Mouse (Mus musculus) lung, postnatal 10 days (tissue): ENCODE results near the gene Zfp52.

Experiments used
- DNase-seq: peaks from one replicate; pipeline ENCODE4 v3.0.0; 2021

Gene Zfp52

GRCm38 (mm10) chr17:21535096-21536001 is at the start of gene Zfp52:
TSS of gene Zfp52 (plus strand) at chr17:21535539.
- DNase-seq, result peak; percentile 81

- peak; percentile 96 for DNase-seq
Measured at GRCm38 (mm10) chr17:21488760-21489499, 46.4 kb upstream of the Zfp52 start, which contains the start of gene Zfp53. TSS of gene Zfp53 (plus strand) at chr17:21488998.

- no peak for DNase-seq
Measured at GRCm38 (mm10) chr17:21489500-21490001, 45.8 kb upstream of the Zfp52 start.

GRCm38 (mm10) chr17:21501365-21501764 is 34.0 kb upstream of the Zfp52 start:
- no peak for DNase-seq

DNA sequence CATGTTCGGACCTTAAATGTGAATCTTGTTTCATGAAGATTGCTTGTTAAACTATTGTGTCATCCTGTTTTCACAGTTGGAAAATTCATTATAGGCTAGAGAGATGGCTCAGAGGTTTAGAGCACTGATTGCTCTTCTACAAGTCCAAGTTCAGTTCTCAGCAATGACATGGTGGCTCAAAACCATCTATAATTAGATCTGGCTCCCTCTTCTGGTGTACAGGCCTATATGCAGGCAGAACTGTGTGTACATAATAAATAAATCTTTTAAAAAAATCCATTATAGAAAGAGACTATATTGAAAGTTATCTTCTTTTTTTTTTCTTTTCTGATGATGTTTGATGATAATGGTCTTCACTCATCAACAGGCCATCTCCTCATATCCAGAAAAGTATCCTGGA is 30.8 kb upstream of the Zfp52 start:
- no peak for DNase-seq

GRCm38 (mm10) chr17:21506258-21506657 is 29.1 kb upstream of the Zfp52 start:
- DNase-seq, result no peak

- DNase-seq, result no peak
Measured at GRCm38 (mm10) chr17:21509756-21510155, 25.6 kb upstream of the Zfp52 start.

DNA sequence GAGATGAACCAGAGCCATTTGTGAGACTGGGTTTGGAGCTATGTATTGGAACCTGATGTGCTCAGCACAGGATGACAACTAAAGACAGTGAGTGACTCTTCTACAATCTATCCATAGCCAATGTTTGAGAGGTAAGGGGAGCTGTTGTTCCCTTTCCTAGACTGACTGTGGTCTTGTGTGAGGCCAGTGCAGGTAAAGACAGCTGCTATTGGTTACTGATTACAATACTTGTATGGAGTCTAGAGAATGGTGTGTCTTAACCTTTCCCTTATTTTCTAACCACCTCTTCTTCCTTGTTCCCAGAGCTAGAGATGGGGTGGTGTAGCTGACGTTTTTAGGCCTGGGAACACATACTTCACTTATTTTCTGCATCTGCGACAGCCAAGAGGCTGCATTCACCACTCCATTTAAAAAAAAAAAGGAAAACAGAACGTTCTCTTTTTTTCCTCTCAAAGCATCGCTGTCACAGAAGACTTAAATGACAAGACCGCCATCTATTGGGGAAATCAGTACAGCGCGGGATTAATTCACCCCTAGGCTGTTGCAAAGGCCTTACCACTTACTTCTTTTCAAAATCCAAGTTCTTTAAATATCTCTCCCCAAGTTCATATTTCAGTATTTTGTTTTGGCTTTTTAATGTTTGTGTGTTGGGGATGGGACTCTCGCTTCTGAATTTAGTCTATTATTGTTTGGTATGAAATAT is 19.8 kb upstream of the Zfp52 start:
- DNase-seq, result peak; percentile 89

DNA sequence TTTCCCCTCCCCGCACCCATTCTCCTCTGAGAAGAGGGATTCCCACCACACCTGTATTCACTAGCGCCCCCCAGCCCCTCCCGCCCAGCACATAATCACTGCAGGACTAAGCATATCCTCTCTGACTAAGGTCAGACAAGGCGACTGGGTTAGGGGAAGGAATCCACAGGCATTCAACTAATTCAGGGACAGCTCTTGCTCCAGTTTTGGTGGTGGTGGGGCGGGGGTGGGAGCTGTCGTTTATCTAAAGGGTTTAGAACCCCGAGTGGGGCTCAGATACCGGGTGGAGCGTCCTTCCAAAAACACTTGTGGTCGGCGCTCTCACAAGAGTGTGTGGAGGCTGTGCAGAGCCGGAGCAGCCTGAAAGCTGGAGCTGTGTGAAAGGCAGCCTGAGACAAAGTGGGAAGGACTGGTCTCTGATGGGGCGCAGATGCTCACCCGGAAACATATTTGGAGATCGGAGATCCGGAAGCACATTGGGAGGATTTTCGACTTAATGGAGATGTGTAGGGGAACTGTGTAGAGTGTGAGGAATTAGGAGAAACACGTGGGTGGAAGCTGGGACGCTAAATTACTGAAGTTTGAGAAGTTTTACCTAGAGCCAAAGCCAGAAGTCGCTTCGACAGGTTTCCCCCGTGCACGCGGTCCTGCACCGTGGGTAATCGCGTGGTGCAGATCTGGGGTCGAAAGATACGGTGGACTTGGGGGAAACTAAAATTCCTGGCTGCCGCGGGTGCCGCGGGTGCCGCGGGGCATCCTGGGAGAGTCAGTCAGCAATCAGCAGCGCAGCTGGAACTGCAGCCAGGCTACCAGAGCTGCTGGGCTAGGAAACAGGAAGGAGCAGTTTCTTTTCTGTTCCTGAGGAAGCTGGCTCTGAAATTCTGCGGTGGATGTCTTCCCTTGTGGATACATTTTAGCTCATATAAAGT is 18.9 kb upstream of the Zfp52 start:
- peak; percentile 81 for DNase-seq

GRCm38 (mm10) chr17:21517130-21517671 is 18.1 kb upstream of the Zfp52 start:
- no peak for DNase-seq

- DNase-seq, result no peak
Measured at GRCm38 (mm10) chr17:21526270-21526669, 9.1 kb upstream of the Zfp52 start.

DNA sequence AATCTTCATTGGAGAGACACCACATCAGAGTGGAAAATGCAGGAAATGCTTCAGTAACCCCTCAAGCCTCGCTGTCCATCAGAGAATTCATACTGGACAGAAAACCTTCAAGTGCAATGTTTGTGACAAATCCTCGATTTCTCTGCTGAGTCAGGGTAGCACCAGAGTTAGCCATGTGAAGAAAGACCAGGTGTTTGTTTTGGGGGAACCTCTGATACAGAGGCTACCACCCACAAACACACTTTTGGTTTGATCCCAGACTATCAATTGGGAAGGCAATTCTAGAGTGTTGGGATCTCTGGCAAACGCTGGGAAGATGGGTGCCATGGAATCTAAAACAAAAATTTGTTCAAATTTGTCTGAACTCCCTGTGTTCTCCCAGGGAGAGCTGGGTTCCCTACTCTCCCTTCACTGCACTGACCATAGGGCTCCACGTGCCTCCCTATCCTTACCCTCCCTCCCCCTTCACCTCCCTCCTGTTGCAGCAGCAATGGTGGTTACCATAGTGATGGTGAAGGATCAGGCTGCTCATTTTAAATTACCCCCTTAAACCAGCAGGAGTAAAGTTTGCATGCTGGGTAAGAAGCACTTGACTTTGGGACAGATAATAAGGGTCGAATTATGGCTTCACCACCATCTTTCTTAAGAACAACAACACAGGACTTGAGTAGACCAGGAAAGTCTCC is 4.6 kb upstream of the Zfp52 start:
- no peak for DNase-seq

DNA sequence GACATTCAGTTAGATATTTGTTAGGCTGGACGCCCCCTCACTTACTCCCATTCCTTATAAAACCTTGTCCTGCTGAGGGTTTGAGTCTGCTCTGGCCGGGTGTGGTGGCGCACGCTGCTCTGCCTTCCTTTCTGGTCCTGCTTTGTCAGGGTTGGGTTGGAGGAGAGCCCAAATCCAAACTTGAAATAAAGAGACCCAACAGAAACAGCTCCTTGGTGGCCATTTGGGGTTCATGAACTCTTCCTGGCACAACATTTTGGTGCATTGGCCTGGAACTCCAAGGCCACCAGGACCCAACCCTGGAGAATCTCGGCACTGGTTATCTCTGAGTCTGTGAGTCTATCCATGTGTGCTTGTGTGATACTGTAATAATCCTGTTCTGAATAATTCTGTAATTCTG is 3.7 kb upstream of the Zfp52 start:
- peak; percentile 36 for DNase-seq

DNA sequence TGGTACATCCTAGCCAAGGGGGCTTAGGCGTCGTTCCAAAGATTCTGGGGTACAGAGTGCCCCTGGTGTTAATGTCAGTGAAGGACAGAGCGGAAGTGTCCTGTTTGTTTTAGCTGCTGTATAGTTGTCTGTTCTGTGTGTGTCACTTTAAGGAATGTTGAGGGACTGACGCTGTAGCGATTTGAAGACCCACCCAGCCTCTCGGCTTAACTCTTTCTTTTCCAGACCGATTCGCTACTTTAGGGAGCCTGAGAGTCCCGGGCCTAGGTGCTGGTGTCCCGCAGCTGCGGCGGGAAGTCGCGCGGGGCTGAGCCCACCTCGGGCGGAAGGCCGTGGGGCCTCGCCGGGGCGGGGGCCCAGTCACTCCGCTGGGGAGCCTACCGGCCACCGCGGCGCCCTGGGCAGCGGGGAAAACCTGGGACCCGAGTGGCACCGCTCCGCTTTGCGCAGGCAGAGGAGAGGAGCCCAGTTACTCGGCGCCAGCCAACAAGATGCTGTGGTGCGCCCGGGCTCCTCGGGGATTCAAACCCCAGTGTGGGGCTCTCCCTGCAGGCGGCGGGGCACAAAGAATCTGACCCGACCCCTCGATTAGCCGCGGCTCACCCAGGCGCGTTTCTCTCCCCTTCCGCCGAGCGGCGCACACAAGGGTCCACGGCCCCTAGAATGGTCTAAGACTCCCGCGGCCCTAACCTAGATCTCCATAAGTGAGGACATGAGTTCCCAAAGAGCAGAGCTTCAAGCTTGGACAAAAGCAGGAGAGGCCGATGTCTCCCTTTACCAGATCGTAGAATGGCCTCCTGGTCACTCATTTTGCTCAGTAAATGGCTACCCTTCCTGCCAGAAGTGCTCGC is 3.0 kb upstream of the Zfp52 start:
- DNase-seq, result peak; percentile 88

GRCm38 (mm10) chr17:21533961-21534360 is 1.4 kb upstream of the Zfp52 start:
- DNase-seq, result no peak

GRCm38 (mm10) chr17:21534460-21535095 is 761 bp upstream of the Zfp52 start:
- peak; percentile 89 for DNase-seq

DNA sequence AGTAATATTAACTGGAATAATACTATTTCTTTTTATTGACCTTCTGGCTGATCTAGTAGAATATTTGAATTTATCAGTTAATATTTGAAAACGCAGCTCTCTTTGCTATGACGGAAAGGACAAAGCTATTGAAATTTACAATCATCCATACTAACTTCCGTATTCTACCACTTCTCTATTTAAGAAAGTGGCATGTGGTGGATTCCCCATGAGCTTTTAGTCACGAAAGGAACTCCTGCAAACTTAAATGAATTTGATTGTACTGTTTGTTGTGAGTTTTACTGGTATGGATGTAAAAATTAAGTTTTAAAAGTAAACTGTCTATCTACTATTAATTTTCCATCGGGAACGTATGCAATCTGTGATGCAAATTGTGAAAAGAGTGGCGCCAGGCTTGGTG is 757 bp downstream of the Zfp52 start:
- DNase-seq, result no peak

DNA sequence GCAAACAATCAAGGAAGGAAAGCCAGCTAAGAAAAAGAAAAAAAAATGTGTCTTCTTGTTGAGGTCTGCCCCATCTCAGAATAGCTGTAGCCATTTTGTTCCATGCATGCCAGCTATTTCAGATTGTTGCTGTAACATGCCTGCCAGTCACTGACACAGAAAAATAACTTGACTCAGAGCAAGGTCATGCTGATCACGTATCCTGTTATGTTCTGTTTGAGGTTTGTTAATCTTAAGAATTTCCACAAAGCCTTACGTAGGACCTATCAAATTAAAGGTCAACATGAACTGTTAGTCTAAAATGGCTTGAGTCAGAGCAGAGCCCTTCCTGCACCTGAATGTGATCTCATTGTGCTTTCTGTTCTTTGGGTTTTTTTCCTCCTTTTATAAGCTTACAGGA is 1.3 kb downstream of the Zfp52 start:
- DNase-seq, result no peak

- no peak for DNase-seq
Measured at GRCm38 (mm10) chr17:21557831-21558230, 22.5 kb downstream of the Zfp52 start.

DNA sequence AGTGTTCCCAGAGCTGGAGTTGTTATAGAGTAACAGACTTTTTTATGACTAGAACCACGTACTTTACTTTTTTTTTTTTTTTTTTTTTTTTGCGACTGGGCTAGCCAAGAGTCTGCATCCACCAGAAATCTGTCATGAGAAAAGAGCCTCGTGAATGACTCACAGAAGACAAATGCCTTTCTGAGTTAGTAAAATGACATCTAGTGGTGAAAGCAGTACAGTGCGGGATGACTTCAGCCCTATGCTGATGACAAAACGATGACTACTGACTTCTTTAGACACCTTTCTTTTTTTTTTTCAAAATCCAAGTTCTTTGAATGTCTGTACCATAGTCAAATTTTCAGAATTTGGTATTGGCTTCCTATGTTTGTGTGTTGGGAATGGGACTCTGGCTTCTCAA is 30.9 kb downstream of the Zfp52 start:
- peak; percentile 72 for DNase-seq
